Mouse (Mus musculus): Measurements from ENCODE around the gene Gm30737.
"Not testable (repeated sequence)": the region's sequence is repeated elsewhere in the genome, so short reads cannot be mapped to it uniquely, and the experiment has no call there.

Gm30737 gene

GRCm38 (mm10) chrY:14400410-14400809 lies at the start of gene Gm30737:
TSS of gene Gm30737 (plus strand) at chrY:14400710.
- not testable (repeated sequence) for DNase-seq (ENCODE audit: low read depth, low spot score)
